Mouse (Mus musculus) embryonic facial prominence, embryonic 15.5 days (tissue): ENCODE data around the gene AC124108.1. TPM values are rescaled to one million over a fixed set of nuclear protein-coding genes. Genes with fewer than 3 reads are reported as not detected.

Source experiments
- microRNA counts: library from miRNA; unstranded; fragments of <30 nt; microRNA quantifications from one replicate; lab custom pipeline; 2016
- microRNA-seq: library from miRNA; unstranded; fragments of <30 nt; microRNA quantifications from one replicate; pipeline ENCODE4, GENCODE M21; 2016; ENCODE audit warnings: borderline number of aligned reads
- polyA plus RNA-seq: library from polyadenylated mRNA; unstranded; fragments of >200 nt; fragmentation: Nextera tagmentation; extraction: Ambion mirVana; gene quantifications from 2 replicates; pipeline ENCODE4 v1.2.1, GENCODE M21; 2015

AC124108.1 gene
- polyA plus RNA-seq, 1 experiment from 2014 or later: 0.37 TPM

MicroRNAs within 50 kb of the gene (microRNA counts, 519-probe panel; counts per million panel counts)
- 1,761 counts per million, percentile 24 among the panel's probes with 10 or more counts for microRNA mmu-miR-135b (lab: Ali Mortazavi, UCI)

Small RNAs within 50 kb of the gene (microRNA-seq; reads per million reads assigned to microRNA genes)
- gene Mir135b: 246 reads per million, percentile 65 among the genes with 10 or more reads in this experiment

Other genes starting within 250 kb of the AC124108.1 start
- 12.6 and 13.3 TPM in 2 replicates for gene Slc45a3, start 228.5 kb upstream of the AC124108.1 start, polyA plus RNA-seq
- gene Elk4, start 183.8 kb upstream of the AC124108.1 start, polyA plus RNA-seq: 23.0 and 29.2 TPM in 2 replicates
- gene Mfsd4a, start 123.4 kb upstream of the AC124108.1 start, polyA plus RNA-seq: 15.2 and 16.8 TPM in 2 replicates
- 3.1 and 3.7 TPM in 2 replicates for gene Cdk18, start 51.8 kb upstream of the AC124108.1 start, polyA plus RNA-seq
- 0.79 and 0.91 TPM in 2 replicates for gene Lemd1, start within 50 bp of the AC124108.1 start, polyA plus RNA-seq
- gene Gm10188, start 38.3 kb downstream of the AC124108.1 start, polyA plus RNA-seq: not detected in 2 replicates
- 0.29 and 0.87 TPM in 2 replicates for gene Klhdc8a, start 107.2 kb downstream of the AC124108.1 start, polyA plus RNA-seq
- 8.5 and 9.1 TPM in 2 replicates for gene Nuak2, start 124.7 kb downstream of the AC124108.1 start, polyA plus RNA-seq
- gene Tmcc2, start 199.8 kb downstream of the AC124108.1 start, polyA plus RNA-seq: 9.8 and 10.7 TPM in 2 replicates
- gene Dstyk, start 226.1 kb downstream of the AC124108.1 start, polyA plus RNA-seq: 15.6 and 18.0 TPM in 2 replicates